Mouse (Mus musculus): Measurements from ENCODE around the gene Vmn2r59. TPM values are rescaled to one million over a fixed set of nuclear protein-coding genes. Genes with fewer than 3 reads are reported as not detected.

The Vmn2r59 gene
- polyA plus RNA-seq (2015; fragmentation: Illumina TruSeq; extraction: RNeasy Lipid Tissue Mini Kit (QIAGEN cat#74804); ENCODE audit: insufficient read depth, low replicate concordance), result not detected

DNA sequence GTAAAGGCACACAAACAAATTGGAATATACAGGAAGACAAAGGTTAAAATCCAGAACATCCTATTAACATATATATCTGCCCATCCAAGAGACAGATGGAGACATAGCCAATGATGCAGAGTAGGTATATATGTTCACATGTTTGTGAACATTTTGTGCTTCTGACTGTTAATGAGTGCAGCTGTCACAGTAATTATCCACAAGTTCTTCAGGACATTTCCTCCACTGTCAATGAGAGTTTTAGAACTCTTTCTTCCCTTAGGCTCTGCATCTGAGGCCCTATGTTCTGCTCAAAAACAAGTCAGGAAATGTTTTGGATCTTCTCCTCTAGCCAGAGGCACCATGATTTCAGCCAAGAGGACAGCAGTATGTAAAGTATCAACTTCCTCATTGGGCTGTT lies at the start of gene Vmn2r59:
TSS of gene Vmn2r59 (minus strand) at position 101 of the 400 bp plus-strand sequence.

DNA sequence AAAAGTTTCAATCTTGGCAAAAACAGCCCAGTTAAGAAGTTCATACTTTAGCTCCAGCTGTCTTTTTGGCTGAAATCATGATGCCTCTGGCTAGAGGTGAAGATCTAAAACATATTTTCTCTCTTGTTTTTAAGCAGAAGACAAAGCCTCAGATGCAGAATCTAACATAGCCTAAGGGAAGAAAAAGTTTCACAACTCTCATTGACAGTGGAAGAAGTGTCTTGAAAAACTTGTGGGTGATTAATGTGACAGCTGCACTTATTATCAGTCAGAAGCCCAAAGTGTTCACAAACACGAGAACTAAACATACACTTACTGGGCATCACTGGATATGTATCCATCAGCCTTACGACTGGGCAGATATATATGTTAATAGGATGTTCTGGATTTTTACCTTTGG lies 48.6 kb upstream of the Vmn2r59 start, which contains the start of gene Vmn2r60:
TSS of gene Vmn2r60 (plus strand) at position 301 of the 400 bp plus-strand sequence.

Other genes with a start within 250 kb of the Vmn2r59 start
- not detected for gene Vmn2r58, start 186.3 kb downstream of the Vmn2r59 start, polyA plus RNA-seq (2015; fragmentation: Illumina TruSeq; extraction: RNeasy Lipid Tissue Mini Kit (QIAGEN cat#74804); ENCODE audit: insufficient read depth, low replicate concordance)
- gene Vmn2r60, start 48.7 kb upstream of the Vmn2r59 start, polyA plus RNA-seq (2015; fragmentation: Illumina TruSeq; extraction: RNeasy Lipid Tissue Mini Kit (QIAGEN cat#74804); ENCODE audit: insufficient read depth, low replicate concordance), result not detected
- not detected for gene Vmn2r61, start 201.0 kb upstream of the Vmn2r59 start, polyA plus RNA-seq (2015; fragmentation: Illumina TruSeq; extraction: RNeasy Lipid Tissue Mini Kit (QIAGEN cat#74804); ENCODE audit: insufficient read depth, low replicate concordance)